Mouse (Mus musculus): ENCODE results near the gene Mlst8.

Mlst8 gene

DNA sequence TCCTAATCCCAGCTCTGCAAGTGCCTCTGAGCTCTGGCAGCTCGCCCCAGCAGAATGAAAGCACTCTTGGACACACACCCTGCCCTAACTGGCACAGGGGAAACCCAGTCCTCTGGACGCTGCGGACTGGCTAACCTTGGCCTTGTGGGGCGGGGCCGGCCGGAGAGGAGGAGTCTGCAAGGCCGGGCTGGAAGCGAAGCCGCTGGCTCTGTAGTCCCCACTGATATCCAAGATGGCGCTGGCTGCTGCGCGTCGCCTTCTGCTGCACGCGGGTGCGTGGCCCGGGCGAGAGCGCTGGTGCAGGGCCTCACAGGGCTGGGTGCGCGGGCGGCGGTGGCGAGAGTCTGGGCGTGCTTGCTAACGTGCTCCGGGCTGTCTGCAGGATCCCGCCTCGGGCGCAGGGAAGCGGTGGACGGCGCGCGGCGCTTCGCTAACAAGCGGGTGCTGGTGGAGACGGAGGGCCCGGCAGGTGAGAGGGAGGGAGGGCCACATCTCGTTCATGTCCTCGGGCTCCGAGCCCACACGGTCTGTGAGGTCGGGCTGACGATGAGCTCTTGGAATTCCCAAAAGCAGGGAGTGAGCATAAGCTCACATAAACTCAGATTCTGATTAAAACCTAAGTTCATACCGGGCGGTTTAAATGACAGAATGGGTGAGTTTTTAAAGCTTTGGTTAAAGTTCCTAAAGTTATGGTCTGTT, 52.3 kb downstream of the Mlst8 start, which contains the start of gene Eci1:
Gene Eci1 (plus strand): TSS at position 171 of the 699 bp plus-strand sequence.
- peak; percentile 18; the same call in 1 of the 2 replicates for TF ChIP-seq GATA4 (IDR thresholded peaks at IDR 0.05; ENCODE audit: insufficient replicate concordance, low read length)

DNA sequence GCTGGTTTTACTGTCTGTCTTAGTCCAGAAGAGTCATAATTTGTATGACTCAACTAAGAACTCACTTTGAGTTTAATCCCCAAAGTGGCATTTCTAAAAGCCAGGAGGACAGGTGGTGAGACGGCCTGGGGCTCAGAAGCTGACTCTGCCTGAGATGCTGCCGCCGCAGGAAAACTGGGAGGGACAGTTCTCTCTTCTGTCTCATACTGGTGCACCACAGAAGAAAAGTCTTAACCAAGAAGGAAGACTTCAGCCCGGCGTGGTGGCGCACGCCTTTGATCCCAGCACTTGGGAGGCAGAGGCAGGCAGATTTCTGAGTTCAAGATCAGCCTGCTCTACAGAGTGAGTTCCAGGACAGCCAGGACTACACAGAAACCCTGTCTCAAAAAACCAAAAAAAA, 53.0 kb downstream of the Mlst8 start:
- no peak for TF ChIP-seq GATA4 (IDR thresholded peaks at IDR 0.05; ENCODE audit: insufficient replicate concordance, low read length)

DNA sequence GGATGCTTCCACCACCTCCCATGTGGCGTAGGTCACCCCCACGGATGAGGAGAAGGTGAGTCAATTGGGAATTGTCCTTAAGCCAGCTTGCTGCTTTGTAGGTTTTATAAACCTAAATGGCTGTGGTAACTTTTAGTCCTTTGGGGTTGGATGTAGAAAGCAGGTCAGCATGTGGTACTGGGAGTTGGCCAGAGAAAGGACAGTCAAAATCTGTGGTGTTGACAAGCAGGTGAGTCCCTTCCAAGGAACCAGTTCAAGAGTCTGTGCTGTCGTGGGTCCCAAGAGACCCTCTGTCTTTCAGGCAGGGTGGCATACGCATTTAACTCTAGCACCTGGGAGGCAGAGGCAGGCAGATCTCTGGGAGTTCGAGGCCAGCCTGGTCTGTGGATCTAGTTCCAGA, 54.4 kb downstream of the Mlst8 start:
- no peak for TF ChIP-seq GATA4 (IDR thresholded peaks at IDR 0.05; ENCODE audit: insufficient replicate concordance, low read length)

Measured in liver, adult (tissue).